Mouse (Mus musculus) heart, adult 2 months (tissue): ENCODE measurements around the gene Agap3. TPM values are rescaled to one million over a fixed set of nuclear protein-coding genes. Genes with fewer than 3 reads are reported as not detected.

ENCODE experiments used
- DNase-seq, 2 experiments: peaks; one replicate each; pipeline ENCODE4 v3.0.0; 2021
- H3K27ac ChIP-seq: fragments of 200-600 bp; 2 replicates; pipeline ENCODE4 v1.8.1; 2022
- H3K27me3 ChIP-seq: fragments of 200-500 bp; 2 replicates; pipeline ENCODE4 v1.6.1; 2012; ENCODE audit warnings: mild to moderate bottlenecking, low read length, inconsistent platforms, mixed read lengths; ENCODE audit not compliant: control insufficient read depth, insufficient read depth
- H3K36me3 ChIP-seq: fragments of 200-500 bp; 2 replicates; pipeline ENCODE4 v1.6.1; 2012; ENCODE audit warnings: low read length, inconsistent platforms; ENCODE audit not compliant: control insufficient read depth, insufficient read depth
- H3K4me1 ChIP-seq: fragments of 200-500 bp; 2 replicates; pipeline ENCODE4 v1.6.1; 2011; ENCODE audit warnings: low read length; ENCODE audit not compliant: control insufficient read depth, insufficient read depth
- H3K4me3 ChIP-seq: fragments of 200-600 bp; 2 replicates; pipeline ENCODE4 v1.8.1; 2022
- H3K79me2 ChIP-seq: fragments of 200-500 bp; replicated peaks from 2 replicates; pipeline ENCODE4 v1.6.1; 2012; ENCODE audit warnings: mild to moderate bottlenecking, inconsistent platforms, low read length, moderate library complexity, mixed read lengths; ENCODE audit not compliant: control insufficient read depth, insufficient read depth
- H3K9ac ChIP-seq: fragments of 200-500 bp; 2 replicates; pipeline ENCODE4 v1.6.1; 2012; ENCODE audit warnings: low read depth, mild to moderate bottlenecking, control low read depth, inconsistent platforms, low read length, mixed read lengths
- CTCF ChIP-seq: fragments of 200-600 bp; IDR thresholded peaks from 2 replicates; pipeline ENCODE4 v1.8.1; 2022; ENCODE audit warnings: antibody characterized with exemption, mild to moderate bottlenecking, moderate library complexity
- EP300 ChIP-seq: fragments of 200-500 bp; IDR thresholded peaks from 2 replicates; pipeline ENCODE4 v1.6.1; 2011; ENCODE audit warnings: low read depth, low read length, control low read depth; ENCODE audit not compliant: insufficient read depth
- POLR2A ChIP-seq: fragments of 200-500 bp; IDR thresholded peaks from 2 replicates; pipeline ENCODE4 v1.6.1; 2011; ENCODE audit warnings: mild to moderate bottlenecking, low read depth, low read length, control low read depth; ENCODE audit not compliant: insufficient read depth
- WGBS: fragments of 180-500 bp; shearing (Covaris S2); methylation state at CpG from one replicate; pipeline ENCODE4 v1.1.7; 2018; 5-methylcytosine and 5-hydroxymethylcytosine counted together
- intact Hi-C: fragments of 180-260 bp; cut with DNase I; formaldehyde crosslinking; loops from one replicate; pipeline ENCODE4 v1.15.1; 2025
- polyA plus RNA-seq: library from polyadenylated mRNA; depleted of rRNA; stranded (reverse); fragments of >200 nt; gene quantifications from 2 replicates; pipeline ENCODE4 v1.2.3, GENCODE M21; 2012
- total RNA-seq, 2 experiments: library from RNA; stranded (reverse); gene quantifications; 2 replicates each; pipeline ENCODE4 v1.2.3; 2021

Gene Agap3
- total and polyA plus RNA-seq, 3 experiments: 88.4 to 103 (median 102) TPM

DNA sequence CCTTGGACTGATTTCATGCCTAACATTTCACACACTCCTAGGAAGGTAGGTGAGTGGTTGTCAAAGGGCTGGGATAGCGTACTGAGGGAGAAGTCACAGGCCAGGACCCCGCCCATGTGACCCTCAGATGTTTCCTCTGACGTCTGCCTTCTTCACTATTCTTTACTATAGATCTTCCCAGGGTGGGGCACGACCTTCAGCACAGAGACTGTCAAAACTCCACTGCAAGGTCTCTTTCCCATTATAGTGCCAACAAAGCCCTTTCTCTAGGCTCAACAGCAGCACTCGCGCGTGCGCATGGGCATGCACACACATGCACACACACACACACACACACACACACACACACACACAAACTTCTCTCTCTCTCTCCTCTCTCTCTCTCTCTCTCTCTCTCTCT lies 71.8 kb downstream of the Agap3 start:
- WGBS: 69% methylated on average over 8 of the region's 8 CpGs
- Histone ChIP-seq H3K79me2 (no peaks in the 10 kb centered on the region), H3K9ac (no peak overlapping the region), H3K27ac (no peak overlapping the region), H3K4me1 (no peaks in the 10 kb centered on the region), H3K4me3 (no peak overlapping the region), H3K27me3 (peaks cover 26% of the 10 kb centered on the region), H3K36me3 (no peaks in the 10 kb centered on the region)
- no peak for TF ChIP-seq CTCF
- TF ChIP-seq EP300: no peak
- no peak for TF ChIP-seq POLR2A
- DNase-seq: no peak
- intact Hi-C loops: no loop called here

DNA sequence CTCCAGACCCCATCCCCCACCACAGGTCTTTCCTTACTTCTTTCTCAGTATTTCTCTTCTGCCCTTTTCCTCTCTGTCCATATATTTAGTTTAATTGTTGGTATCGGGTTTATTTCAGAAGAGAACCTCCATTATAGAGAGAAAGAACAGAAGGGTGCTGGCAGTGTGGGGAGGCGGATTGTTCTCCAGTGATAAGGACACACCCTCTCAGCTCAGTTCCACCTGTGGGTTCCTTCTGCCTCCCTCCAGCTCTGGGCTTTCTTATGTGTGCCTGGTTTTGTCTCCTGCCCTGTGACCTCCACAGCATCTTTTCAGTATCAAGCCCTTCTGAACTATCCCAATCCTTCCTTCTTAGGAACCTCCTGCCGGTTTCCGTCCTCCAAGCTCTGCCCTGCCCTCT lies 72.5 kb downstream of the Agap3 start:
- TF ChIP-seq EP300: no peak
- TF ChIP-seq CTCF: no peak
- TF ChIP-seq POLR2A: no peak
- Histone ChIP-seq H3K27me3 (peaks cover 26% of the 10 kb centered on the region), H3K9ac (no peak overlapping the region), H3K4me1 (no peaks in the 10 kb centered on the region), H3K36me3 (no peaks in the 10 kb centered on the region), H3K27ac (no peak overlapping the region), H3K79me2 (no peaks in the 10 kb centered on the region), H3K4me3 (no peak overlapping the region)
- 19% methylated on average over 4 of the region's 4 CpGs for WGBS
- DNase-seq: no peak
- intact Hi-C loops: no loop called here

- intact Hi-C loops: no loop called here
- H3K9ac ChIP-seq: no peak overlapping the region
Observed at GRCm38 (mm10) chr5:24525360-24526189, 73.6 kb downstream of the Agap3 start.

GRCm38 (mm10) chr5:24526190-24526888 lies 74.4 kb downstream of the Agap3 start:
- no peaks in the 10 kb centered on the region for H3K4me1 ChIP-seq
- DNase-seq: no peak
- WGBS: 2% methylated on average over 103 of the region's 109 CpGs
- 0 out of 2 replicates have a peak overlapping the region, but pooled peaks have one; percentile 29 for H3K9ac ChIP-seq
- TF ChIP-seq CTCF (no peak), EP300 (no peak), POLR2A (no peak)
- H3K4me3 ChIP-seq: peak overlapping the region; percentile 38
- H3K79me2 ChIP-seq: no peaks in the 10 kb centered on the region
- H3K27ac ChIP-seq: no peak overlapping the region
- H3K36me3 ChIP-seq: no peaks in the 10 kb centered on the region
- intact Hi-C loops: no loop called here
- peaks cover 26% of the 10 kb centered on the region for H3K27me3 ChIP-seq

More at GRCm38 (mm10) chr5:24525360-24526189, 73.6 kb downstream of the Agap3 start:
- Histone ChIP-seq H3K27ac (no peak overlapping the region), H3K27me3 (peaks cover 26% of the 10 kb centered on the region), H3K4me3 (peak overlapping the region; percentile 36; the same call in 1 of the 2 replicates), H3K79me2 (no peaks in the 10 kb centered on the region), H3K4me1 (no peaks in the 10 kb centered on the region), H3K36me3 (no peaks in the 10 kb centered on the region)
- no peak for DNase-seq
- WGBS: 6% methylated on average over 33 of the region's 34 CpGs
- TF ChIP-seq EP300 (no peak), CTCF (no peak), POLR2A (no peak)

DNA sequence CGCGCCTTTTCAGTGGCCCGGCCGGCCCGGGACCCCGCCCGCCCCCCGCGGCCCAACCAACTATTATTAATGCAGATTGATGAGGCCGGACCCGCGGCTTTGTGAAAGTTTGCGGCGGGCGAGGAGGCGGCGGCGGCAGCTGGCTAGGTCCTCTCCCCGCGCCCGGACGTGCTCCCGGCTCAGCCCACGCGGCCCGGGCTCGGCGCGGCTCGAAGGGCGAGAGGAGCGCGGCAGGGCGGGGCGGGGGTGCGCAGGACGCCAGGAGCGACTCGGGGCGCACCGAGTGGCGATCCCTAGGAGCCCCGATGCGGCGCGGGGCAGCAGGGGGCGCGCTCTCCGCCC lies 74.9 kb downstream of the Agap3 start, which contains the start of gene Gbx1:
Gene Gbx1 (minus strand): TSS at position 314 of the 342 bp plus-strand sequence.
- intact Hi-C loops: no loop called here
- Histone ChIP-seq H3K4me3 (peak within 1 kb of the TSS; percentile 38), H3K9ac (0 out of 2 replicates have a peak within 1 kb of the TSS, but pooled peaks have one; percentile 29), H3K27me3 (peaks cover 26% of the 10 kb centered on the region), H3K79me2 (no peaks in the 10 kb centered on the region), H3K27ac (no peak within 1 kb of the TSS), H3K36me3 (no peaks in the 10 kb centered on the region), H3K4me1 (no peaks in the 10 kb centered on the region)
- TF ChIP-seq CTCF (peak; percentile 47), EP300 (no peak)
- peak; percentile 42 to 55 for DNase-seq
- under 1% methylated on average over 48 of the region's 49 CpGs for WGBS

GRCm38 (mm10) chr5:24527780-24528179 lies 75.8 kb downstream of the Agap3 start:
- no peak overlapping the region for H3K9ac ChIP-seq
- H3K4me3 ChIP-seq: no peak overlapping the region
- no peaks in the 10 kb centered on the region for H3K79me2 ChIP-seq
- peaks cover 23% of the 10 kb centered on the region for H3K27me3 ChIP-seq
- H3K36me3 ChIP-seq: no peaks in the 10 kb centered on the region
- H3K27ac ChIP-seq: no peak overlapping the region
- no peak for TF ChIP-seq EP300
- TF ChIP-seq POLR2A: no peak
- TF ChIP-seq CTCF: no peak
- no peaks in the 10 kb centered on the region for H3K4me1 ChIP-seq
- 21% methylated on average over 6 of the region's 6 CpGs for WGBS
- intact Hi-C loops: no loop called here
- DNase-seq: no peak
